Mouse (Mus musculus) heart, embryonic 10.5 days (tissue): ENCODE measurements around the gene Tmcc3. TPM values are rescaled to one million over a fixed set of nuclear protein-coding genes. Genes with fewer than 3 reads are reported as not detected.

Experiments
- DNase-seq: peaks from one replicate; pipeline ENCODE4 v3.0.0-alpha.2; 2017; ENCODE audit warnings: low spot score
- H3K27ac ChIP-seq: fragments of 300-500 bp; sonication (generic); 2 replicates; pipeline ENCODE4 v1.5.1; 2016; ENCODE audit warnings: mild to moderate bottlenecking
- H3K27me3 ChIP-seq: fragments of 300-500 bp; sonication (generic); 2 replicates; pipeline ENCODE4 v1.6.1; 2016; ENCODE audit warnings: mild to moderate bottlenecking; ENCODE audit not compliant: poor library complexity, insufficient read depth, severe bottlenecking
- H3K36me3 ChIP-seq: fragments of 300-500 bp; sonication (generic); 2 replicates; pipeline ENCODE4 v1.6.1; 2016; ENCODE audit warnings: mild to moderate bottlenecking, moderate library complexity
- H3K4me1 ChIP-seq: fragments of 300-500 bp; sonication (generic); 2 replicates; pipeline ENCODE4 v1.6.1; 2016; ENCODE audit warnings: mild to moderate bottlenecking
- H3K4me3 ChIP-seq: fragments of 300-500 bp; sonication (generic); 2 replicates; pipeline ENCODE4 v1.5.1; 2016; ENCODE audit warnings: mild to moderate bottlenecking, moderate library complexity
- H3K9me3 ChIP-seq: fragments of 300-500 bp; sonication (generic); 2 replicates; pipeline ENCODE4 v1.6.1; 2016; ENCODE audit warnings: mild to moderate bottlenecking, moderate library complexity
- WGBS: fragments of 180-500 bp; shearing (Covaris S2); methylation state at CpG from one replicate; pipeline ENCODE4 v1.1.7; 2016; 5-methylcytosine and 5-hydroxymethylcytosine counted together
- polyA plus RNA-seq: library from polyadenylated mRNA; unstranded; fragments of >200 nt; fragmentation: Nextera tagmentation; extraction: Ambion mirVana; gene quantifications from 2 replicates; pipeline ENCODE4 v1.2.1, GENCODE M21; 2016

Tmcc3 gene
- polyA plus RNA-seq, 1 experiment from 2014 or later, result 12.2 TPM

DNA sequence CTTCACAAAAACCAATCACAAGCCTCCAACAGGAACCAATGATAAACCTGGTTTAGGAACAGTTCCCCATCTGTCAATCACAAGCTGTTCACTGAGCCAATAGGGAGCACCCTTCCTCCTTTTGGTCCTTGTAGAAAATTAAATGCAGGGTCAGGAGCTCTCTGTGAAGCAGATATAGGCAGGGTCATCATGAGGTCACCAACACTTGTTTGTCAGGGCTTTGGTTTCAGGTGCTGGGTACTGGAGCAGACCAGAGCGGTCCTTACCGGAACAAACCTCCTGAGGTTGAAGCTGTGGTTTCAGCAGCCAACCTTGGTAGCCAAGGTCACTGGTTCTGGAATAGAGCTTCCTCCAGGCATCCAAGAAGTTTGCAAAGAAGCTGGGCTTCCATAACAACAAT is 12.4 kb upstream of the Tmcc3 start:
- H3K9me3 ChIP-seq, result no peaks in the 10 kb centered on the region
- H3K27me3 ChIP-seq, result no peaks in the 10 kb centered on the region
- DNase-seq, result no peak
- WGBS, result 90% methylated on average over 2 of the region's 2 CpGs
- no peak overlapping the region for H3K27ac ChIP-seq
- H3K4me1 ChIP-seq, result no peaks in the 10 kb centered on the region
- no peaks in the 10 kb centered on the region for H3K36me3 ChIP-seq
- H3K4me3 ChIP-seq, result no peak overlapping the region

DNA sequence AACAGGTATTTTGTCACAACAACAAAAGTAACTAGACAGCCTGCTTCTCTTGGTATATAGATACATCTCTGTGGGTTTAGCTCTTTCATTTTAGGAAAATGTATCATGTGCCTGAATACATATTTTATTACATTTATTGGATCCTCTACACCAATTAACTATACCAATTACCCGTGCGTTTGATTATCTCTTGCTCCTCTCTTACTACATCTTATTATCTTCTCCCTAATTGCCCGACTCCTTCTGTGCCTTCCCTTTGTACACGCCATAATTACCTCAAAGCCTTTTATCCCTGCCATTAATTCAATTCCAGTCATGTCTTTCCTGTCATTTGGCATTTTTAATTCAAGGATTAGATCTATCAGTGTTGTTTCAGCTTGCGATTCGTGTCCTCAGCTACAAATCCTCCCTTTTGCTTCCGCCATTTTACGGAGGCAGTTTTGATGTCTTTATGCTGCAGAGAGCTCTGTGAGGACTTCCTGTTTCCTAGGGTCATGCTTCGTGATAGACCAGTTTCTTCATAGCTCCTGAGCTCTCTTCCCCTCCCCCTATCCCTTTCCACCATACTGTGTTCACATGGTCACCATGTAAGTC is 7.6 kb upstream of the Tmcc3 start:
- Histone ChIP-seq H3K36me3 (no peaks in the 10 kb centered on the region), H3K9me3 (no peaks in the 10 kb centered on the region), H3K27ac (no peak overlapping the region), H3K4me1 (no peaks in the 10 kb centered on the region), H3K27me3 (no peaks in the 10 kb centered on the region), H3K4me3 (no peak overlapping the region)
- WGBS, result 82% methylated on average over 9 of the region's 9 CpGs
- DNase-seq, result no peak

DNA sequence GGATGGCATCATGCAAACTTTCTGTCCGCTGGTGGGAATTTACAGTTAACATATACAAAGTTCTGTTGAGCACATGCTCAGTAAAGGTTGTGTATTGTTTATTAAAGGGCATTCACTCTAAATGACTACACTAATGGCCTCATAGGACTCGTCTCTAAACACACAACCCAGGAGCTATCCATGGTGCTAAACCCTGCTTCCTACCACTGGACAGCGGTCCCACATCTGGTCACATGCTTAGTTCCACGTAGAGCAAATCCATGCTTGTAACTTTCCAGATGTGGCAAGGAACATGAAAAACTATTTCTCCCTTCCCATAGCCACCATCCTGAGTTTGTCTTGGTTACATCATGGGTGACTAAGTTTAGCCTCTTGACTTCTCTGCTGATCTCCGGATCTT is 6.2 kb upstream of the Tmcc3 start:
- 57% methylated on average over 5 of the region's 5 CpGs for WGBS
- no peaks in the 10 kb centered on the region for H3K4me1 ChIP-seq
- H3K36me3 ChIP-seq, result no peaks in the 10 kb centered on the region
- DNase-seq, result no peak
- H3K9me3 ChIP-seq, result no peaks in the 10 kb centered on the region
- H3K27me3 ChIP-seq, result peaks cover 5% of the 10 kb centered on the region; the same call in 1 of the 2 replicates
- H3K4me3 ChIP-seq, result no peak overlapping the region
- H3K27ac ChIP-seq, result no peak overlapping the region

DNA sequence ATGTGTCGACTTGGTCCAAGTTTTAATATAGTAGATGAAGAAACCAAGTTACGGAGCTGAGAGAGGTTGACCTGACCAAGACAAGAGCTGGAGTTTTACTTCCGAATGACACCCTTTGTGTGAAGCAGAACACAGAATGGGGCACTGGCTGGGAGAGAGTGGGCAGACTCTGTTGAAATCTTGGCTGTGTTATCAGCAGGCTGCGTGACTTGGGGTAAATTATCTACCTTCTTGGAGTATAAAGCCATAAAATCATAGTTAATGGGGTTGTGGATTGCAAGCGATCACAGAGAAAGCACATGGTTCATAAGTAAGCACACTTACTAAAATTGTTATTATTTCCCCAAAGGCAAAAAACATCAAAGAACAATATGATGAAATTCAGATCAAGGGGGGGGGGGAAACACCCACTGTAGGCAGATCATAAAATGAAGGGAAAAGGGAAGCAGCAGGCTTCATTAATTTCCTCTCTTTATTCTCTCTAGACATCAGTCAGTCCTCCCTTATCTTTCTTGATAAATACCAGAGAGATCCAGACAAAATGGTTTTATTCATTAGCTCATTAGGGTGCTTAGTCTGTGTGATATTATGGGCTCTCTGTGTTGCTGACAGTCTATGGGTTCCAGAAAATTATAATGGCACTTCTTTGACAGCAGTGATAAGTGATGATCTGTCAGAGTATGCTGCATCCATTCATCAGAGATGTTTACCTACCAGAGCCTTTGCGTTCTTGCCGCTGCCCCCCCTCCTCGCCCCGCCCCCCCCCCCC is 1.1 kb upstream of the Tmcc3 start:
- 51% methylated on average over 9 of the region's 9 CpGs for WGBS
- Histone ChIP-seq H3K36me3 (no peaks in the 10 kb centered on the region), H3K4me1 (peaks cover 14% of the 10 kb centered on the region), H3K27ac (no peak overlapping the region), H3K9me3 (no peaks in the 10 kb centered on the region), H3K4me3 (no peak overlapping the region), H3K27me3 (peaks cover 23% of the 10 kb centered on the region)
- no peak for DNase-seq

DNA sequence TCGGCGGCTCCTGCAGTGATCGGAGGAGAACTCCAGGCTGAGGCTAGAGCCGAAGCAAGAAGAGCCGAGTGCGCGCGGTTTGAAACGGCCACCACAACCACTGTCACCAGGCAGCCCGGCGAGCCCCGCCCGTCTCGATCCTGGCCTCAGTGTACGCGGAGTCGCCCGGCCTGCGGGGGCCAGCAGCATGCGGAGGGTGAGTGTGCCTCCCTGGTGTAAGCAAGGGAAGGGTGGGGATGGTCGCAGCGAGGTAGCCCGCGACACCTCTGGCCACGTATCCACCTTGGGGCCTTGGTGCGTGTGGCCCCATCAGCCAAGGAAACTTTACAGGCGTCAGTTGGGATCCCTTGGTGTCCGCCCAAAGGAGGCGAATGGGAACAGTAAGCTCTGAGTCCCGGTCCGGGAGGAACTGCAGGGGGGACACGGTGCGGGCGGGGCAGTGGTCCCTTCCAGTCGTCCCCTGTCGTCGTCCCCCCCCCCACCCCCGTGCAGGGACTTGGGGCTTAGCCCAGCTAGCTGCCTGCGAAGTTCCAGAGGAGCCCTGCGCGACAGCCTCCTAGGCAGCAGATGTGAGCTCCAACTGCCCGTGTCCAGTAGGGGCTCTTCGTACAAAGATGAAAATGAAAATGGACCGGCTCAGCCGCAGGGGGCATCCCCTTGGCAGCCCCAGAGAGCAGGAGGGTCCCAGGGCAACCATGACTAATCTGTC is 412 bp downstream of the Tmcc3 start:
- H3K36me3 ChIP-seq, result no peaks in the 10 kb centered on the region
- peak overlapping the region; percentile 73 for H3K27ac ChIP-seq
- H3K4me3 ChIP-seq, result peak overlapping the region; percentile 71
- peaks cover 23% of the 10 kb centered on the region for H3K27me3 ChIP-seq
- no peaks in the 10 kb centered on the region for H3K9me3 ChIP-seq
- H3K4me1 ChIP-seq, result peaks cover 14% of the 10 kb centered on the region
- WGBS, result 1% methylated on average over 45 of the region's 45 CpGs
- DNase-seq, result peak; percentile 77

DNA sequence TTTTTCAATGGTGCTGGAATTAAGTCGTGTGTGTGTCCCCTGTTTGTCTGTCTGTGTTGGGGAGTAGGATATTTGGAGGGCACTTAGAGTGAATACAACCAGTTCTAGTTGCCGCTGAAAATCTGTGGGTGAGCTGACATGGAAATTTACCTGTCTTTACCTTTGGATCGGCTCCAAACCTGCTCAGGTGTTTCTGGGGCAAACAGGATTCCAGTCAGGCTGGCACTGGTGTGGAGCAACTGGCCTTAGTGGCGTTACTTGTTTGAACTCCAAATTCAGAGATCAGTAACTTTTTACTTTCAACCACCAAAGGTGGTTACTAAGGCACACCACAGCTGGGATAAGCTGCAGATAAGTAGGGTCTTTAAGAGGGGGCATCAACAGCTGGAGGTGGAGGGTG is 1.4 kb downstream of the Tmcc3 start:
- Histone ChIP-seq H3K4me3 (no peak overlapping the region), H3K27me3 (peaks cover 23% of the 10 kb centered on the region), H3K36me3 (no peaks in the 10 kb centered on the region), H3K4me1 (peaks cover 14% of the 10 kb centered on the region), H3K9me3 (no peaks in the 10 kb centered on the region), H3K27ac (no peak overlapping the region)
- DNase-seq, result no peak
- WGBS, result 75% methylated on average over 4 of the region's 4 CpGs

DNA sequence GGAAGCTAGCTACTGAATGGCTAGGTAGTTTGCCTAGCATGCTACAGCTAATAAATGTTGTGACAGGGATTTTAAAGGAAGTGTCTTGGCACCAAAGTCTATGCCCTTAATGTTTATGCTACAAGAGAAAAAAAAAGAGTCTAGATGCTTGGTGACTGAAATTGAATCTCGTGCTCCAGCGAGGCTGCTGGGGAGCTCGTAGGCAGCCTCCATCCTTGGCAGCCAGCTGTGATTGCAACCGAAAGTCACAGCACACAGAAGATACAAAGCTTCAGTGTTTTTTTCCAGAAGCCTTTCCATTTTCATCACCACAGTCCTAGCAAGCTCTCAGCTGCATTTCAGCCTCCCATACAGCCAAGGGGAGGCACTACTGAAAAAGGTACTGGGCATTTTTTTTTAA is 6.8 kb downstream of the Tmcc3 start:
- Histone ChIP-seq H3K4me1 (no peaks in the 10 kb centered on the region), H3K4me3 (no peak overlapping the region), H3K27me3 (peaks cover 1% of the 10 kb centered on the region), H3K9me3 (no peaks in the 10 kb centered on the region), H3K36me3 (no peaks in the 10 kb centered on the region), H3K27ac (no peak overlapping the region)
- 58% methylated on average over 4 of the region's 4 CpGs for WGBS
- DNase-seq, result no peak

DNA sequence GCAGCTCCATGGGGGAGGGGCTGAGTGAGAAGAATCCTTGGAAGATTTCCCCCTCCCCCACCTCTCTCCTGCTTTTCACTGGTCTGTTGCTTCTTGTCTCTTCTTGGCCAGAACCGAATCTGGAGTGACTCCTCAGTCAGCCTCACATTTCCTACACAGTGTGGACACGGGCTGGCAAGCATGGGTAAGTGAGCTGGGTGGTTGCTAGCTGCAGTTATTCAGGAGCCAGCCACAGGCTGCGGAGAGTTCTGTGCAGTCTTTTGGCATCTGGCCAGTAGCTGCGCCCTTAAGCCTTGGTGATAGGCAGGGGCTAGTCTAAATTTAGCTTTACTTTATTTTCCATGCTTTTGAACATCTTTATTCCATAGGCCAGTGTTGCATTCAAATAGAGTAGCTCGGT is 18.2 kb downstream of the Tmcc3 start:
- H3K27ac ChIP-seq, result peak overlapping the region; percentile 69
- no peaks in the 10 kb centered on the region for H3K36me3 ChIP-seq

DNA sequence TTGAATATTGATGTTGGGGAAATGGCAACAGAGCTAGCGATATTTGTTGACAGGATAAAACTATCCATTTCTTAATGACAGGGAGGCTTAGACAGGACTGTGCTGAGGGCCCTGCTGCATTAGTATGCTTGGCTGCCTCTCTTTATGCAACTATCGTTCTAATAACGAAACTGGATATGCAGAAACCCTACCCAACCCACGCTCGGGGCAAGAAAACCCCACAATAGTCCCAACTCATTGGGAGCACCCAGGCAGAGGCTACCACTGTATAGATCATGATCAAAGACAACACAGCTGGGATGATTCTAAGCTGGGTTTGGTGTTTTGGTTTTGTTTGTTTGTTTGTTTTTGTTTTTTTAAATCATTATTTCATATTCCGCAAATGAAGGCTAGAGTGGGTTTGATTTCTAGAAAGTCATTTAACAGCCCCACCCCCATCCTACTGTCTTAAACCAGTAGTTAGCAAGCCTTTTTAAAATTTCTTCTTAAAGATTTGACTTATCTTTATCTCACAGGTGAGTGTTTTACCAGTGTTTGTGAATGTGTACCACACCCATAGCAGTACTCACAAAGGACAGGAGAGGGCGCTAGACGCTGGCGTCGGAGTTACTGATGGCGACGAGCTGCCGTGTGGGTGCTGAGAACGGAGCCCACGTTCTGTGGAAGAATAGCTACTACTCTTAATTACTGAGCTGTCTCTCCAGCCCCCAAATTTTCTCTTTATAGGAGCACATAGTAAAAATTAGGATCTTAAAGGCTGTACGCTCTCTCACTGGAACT is 20.8 kb downstream of the Tmcc3 start:
- H3K4me1 ChIP-seq, result peaks cover 27% of the 10 kb centered on the region
- H3K4me3 ChIP-seq, result no peak overlapping the region
- no peak for DNase-seq
- WGBS, result 84% methylated on average over 16 of the region's 16 CpGs
- H3K27me3 ChIP-seq, result no peaks in the 10 kb centered on the region
- no peaks in the 10 kb centered on the region for H3K36me3 ChIP-seq
- H3K9me3 ChIP-seq, result no peaks in the 10 kb centered on the region
- no peak overlapping the region for H3K27ac ChIP-seq

More for the DNA sequence above, 18.2 kb downstream of the Tmcc3 start:
- Histone ChIP-seq H3K4me3 (no peak overlapping the region), H3K9me3 (0 out of 2 replicates have a peak, but pooled peaks cover under 1% of the 10 kb centered on the region), H3K4me1 (peaks cover 22% of the 10 kb centered on the region), H3K27me3 (no peaks in the 10 kb centered on the region)
- peak; percentile 83 for DNase-seq
- WGBS, result 20% methylated on average over 5 of the region's 5 CpGs

DNA sequence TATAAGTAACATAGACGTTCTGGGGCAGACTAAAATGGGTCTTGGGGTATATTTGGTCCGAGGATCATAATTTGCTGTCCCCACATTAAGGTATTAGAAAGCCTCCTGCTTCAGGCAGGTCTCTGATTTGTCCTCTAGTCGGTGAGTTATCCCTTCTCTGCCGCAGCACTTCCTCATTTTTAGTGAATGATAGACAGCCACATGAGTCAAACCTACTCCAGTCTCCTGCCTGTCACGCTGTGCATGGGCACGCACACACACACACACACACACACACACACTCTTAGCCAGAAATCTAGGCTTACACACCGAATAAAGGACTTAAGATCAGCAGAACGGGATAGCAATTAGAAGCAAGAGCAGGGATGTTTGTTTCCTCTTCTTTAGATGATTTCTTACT is 21.6 kb downstream of the Tmcc3 start:
- Histone ChIP-seq H3K27me3 (no peaks in the 10 kb centered on the region), H3K36me3 (no peaks in the 10 kb centered on the region), H3K4me3 (no peak overlapping the region), H3K4me1 (peaks cover 27% of the 10 kb centered on the region), H3K9me3 (no peaks in the 10 kb centered on the region), H3K27ac (no peak overlapping the region)
- 84% methylated on average over 8 of the region's 8 CpGs for WGBS
- DNase-seq, result no peak

DNA sequence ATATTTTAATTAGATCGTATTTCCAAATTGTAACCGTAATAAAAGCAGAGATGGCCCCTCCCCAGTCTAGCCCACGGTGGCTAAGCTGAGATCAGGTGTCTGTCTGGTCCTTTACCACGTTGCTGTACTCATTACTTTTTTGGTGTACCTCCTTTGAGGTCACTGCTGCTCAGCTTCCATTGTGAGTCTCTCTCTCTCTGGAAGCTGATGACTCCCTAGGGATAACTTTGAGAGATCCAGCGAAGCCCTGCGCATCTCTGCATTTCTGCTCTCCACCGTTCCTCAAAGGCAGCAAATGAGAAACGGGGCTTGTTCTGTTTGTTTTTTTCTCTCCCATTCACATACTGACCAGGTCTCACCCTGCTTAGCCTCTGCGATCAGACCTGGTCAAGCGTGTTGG is 23.3 kb downstream of the Tmcc3 start:
- H3K27ac ChIP-seq, result no peak overlapping the region
- H3K36me3 ChIP-seq, result no peaks in the 10 kb centered on the region
- H3K4me1 ChIP-seq, result peaks cover 18% of the 10 kb centered on the region
- H3K4me3 ChIP-seq, result no peak overlapping the region
- no peaks in the 10 kb centered on the region for H3K27me3 ChIP-seq
- WGBS, result 77% methylated on average over 10 of the region's 10 CpGs
- no peak for DNase-seq
- H3K9me3 ChIP-seq, result no peaks in the 10 kb centered on the region

DNA sequence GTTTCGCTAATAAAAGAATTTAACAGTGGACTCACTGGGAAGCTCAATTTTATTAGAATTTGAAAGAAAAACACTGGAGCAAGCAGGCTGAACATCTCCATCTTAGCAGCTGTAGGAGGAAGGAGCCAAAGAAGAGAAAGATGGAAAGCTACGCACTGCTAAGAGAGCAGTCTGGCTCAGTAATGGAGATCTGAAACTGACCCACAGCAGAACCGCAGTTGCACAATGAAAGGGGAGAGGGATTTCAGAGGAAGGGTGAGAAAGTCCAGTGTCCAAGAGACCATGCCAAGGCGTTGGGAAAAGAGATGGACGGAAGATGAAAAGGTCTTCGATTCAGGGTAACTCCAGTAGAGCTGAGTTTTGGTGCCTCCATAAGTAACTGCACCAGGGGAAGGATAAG is 24.3 kb downstream of the Tmcc3 start:
- no peak overlapping the region for H3K4me3 ChIP-seq
- H3K4me1 ChIP-seq, result peaks cover 10% of the 10 kb centered on the region
- H3K27me3 ChIP-seq, result no peaks in the 10 kb centered on the region
- H3K9me3 ChIP-seq, result no peaks in the 10 kb centered on the region
- no peak overlapping the region for H3K27ac ChIP-seq
- no peak for DNase-seq
- WGBS, result 92% methylated on average over 6 of the region's 6 CpGs
- H3K36me3 ChIP-seq, result no peaks in the 10 kb centered on the region
